Mouse (Mus musculus): Measurements from ENCODE around the gene Gen1. TPM values are rescaled to one million over a fixed set of nuclear protein-coding genes. Genes with fewer than 3 reads are reported as not detected.
A peak's percentile ranks its signal among the peaks of the same experiment; 100 is the strongest.

Gen1 gene
- total RNA-seq, 1 experiment from 2014 or later: 4.9 TPM

DNA sequence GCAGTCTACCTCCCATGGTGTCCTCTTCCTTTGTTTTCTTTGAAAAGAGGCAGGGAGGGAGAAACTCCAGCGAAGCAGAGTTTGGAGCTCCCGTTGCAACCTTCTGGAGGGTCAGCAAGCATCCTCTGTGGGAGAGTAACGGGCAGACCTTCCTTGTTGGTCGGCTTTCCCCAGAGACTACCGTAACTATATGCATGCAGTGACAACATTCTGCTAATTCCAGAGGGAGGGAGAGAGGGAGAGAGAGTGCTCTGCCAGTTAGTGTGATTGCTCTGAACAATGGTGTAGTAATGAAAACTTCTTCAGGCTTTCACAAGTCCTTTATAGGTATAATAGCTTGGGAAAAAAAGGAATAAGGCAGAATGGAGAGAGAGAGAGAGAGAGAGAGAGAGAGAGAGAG lies 40.9 kb downstream of the Gen1 start:
- DNase-seq: no peak

DNA sequence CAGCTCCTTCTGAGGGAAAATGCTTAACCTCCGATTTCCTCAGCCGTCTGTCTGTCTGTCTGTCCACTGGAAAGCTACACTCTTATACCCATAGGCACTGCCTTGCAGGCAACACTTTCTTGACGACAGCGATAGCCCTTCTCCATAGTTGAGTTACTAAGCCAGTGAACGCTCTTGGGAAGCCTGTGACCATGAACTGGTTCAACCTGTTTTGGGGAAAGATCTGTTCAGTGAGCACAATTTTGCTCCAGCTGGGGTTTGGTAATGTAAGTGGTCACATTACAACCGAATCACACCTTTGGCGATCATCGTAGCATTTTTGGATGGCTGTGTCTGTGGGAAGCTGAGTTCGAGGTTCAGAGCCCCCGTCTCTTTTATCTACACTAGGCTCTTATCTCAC lies 42.5 kb downstream of the Gen1 start:
- no peak for DNase-seq

DNA sequence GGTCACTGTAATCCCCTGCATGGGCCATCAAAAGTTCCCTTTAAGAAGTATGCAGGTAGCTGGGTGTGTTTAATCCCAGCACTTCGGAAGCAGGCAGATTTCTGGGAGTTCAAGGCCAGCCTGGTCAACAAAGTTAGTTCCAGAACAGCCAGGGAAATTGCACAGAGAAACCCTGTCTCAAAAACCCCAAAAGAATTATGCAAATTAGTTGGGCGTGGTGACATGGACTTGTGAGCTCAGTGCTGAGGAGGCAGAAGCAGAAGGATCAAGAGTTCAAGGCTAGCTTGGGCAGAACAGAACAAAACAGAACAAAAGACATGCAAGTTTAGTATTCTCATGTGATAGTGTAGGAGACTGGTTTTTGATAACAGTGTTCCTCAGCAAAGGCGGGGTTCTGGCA lies 43.0 kb downstream of the Gen1 start:
- no peak for DNase-seq

DNA sequence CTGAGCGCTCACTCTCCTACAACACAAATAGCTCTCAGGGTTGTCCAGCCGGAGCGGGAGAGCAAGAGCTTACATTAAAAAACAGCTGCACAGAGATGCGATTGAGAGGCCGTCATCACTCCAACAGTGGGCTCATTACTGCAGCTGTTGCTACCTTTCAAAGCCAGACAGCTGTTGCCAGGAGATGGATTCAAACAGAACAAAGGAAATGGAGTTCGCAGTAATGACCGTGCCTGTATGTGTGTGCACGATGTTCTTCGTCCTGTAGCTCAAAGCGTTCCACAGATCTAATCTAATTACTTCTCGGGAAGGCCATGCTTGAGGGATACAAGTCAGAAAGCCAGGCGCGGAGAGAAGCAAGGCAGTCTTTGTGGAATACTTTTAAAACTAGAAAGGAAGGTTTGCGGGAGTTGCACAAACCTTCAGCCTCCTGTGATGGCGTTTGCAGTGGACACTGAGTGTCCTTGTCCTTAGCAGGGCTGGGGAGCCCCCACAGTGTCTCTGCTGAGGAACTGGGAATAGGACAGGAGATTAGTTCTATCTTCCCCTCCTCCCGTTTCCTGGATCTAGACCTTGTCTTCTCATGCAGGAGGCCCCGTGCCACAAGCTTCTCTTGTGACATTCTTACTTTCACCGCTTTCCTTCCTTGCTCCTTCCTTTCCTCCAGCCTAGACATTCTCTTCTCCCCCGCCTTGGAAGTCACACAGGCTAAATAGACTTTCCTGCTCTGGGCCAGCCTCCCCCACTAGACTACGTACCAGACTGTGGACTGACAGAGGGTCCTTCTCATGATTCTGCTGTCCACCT lies 43.9 kb downstream of the Gen1 start:
- no peak for DNase-seq

DNA sequence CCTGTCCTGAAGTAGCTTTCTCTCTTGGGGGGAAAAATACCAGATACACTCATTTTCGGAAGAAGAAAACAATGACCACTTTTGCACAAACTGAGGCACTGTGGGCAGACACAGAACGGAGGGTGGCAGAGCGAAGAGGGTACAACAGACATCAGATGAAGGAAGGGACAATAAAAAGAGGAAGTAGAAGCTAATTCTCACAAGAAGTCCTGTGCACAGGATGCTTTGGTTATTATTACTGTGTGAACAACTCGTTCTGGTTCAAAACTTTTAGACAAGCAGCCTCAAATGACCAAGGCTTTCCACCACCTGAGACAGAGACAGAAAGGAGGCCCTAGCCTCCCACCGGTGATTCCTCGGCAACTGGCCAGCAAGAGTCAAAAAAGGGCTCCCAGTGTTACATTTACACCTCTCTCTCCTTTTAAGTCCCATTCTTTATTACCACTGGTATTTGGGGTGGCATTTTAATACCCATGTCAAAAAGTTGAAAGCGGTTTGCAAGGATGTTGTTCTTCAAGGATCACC lies 47.8 kb downstream of the Gen1 start:
- no peak for DNase-seq

DNA sequence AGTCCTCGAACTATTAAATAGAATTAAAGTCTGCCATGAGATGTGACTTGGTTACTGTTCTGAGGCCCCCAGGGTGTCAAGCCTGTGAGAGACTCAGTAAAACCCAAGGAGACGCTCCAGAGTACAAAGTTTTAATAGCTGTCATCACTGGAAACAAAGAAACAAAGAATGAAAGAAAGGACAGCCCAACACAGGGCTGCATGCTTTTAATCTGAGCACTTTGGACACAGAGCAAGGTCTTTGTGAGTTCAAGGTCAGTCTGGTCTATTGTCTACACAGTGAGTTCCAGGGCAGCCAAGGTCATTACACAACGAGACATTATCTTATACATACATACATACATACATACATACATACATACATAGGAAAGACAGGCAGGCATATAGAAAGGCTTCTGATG lies 49.1 kb downstream of the Gen1 start:
- no peak for DNase-seq

DNA sequence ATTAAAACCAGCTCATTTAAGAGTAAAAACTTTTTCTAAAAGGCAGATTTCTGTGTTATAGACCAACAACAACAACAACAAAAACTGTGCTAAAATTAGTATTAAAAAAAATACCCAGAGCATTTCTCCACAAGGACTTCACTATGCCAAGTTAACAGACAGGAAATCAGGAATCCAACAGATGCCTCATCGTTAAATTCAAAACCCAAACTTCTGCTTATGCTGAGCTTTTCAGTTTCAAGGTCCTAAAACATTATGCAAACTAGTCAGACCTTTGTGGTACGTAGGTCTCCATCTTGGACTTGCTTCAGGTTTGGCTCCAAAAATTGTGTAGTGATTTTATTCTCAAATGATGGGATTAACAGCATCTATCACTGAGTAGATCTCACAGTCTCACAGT lies 50.0 kb downstream of the Gen1 start:
- DNase-seq: no peak

DNA sequence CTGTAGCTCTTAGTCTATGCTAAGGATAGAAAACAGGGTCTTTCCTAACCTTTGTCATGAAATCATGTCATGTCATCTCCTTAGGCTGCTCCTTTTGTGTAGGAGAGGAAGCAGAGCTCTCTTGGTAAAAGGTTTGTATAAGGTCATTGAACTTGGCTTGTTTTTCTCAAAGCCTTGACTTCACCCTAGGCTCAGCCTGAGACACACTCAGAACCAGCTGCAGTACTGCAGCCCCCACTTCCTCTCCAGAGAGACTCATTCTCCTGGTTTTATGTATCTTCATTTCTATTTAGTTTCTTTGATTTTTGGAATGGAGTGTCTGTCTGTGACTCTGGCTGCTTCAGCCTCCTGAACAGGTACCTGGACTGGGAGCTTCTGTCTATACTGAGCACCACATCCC lies 50.8 kb downstream of the Gen1 start:
- no peak for DNase-seq

DNA sequence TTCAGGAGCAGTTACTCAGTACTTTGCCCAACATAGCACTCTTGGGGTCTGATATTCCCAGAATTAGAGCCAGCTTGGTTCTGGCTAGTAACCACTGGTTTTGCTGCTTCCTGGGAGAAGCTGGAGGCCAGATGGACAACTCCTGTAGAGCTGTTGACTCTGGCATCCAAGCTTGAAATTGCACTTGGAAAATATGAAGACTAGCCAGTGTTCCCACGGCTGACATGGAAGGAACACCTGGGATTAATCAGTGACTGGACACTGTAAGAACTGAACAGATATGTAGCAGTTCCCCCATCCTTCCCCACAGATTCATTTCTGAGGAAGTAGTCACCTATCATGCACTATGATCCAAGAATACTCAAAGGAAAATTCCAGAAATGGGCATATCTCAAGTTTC lies 52.7 kb downstream of the Gen1 start:
- DNase-seq: no peak

DNA sequence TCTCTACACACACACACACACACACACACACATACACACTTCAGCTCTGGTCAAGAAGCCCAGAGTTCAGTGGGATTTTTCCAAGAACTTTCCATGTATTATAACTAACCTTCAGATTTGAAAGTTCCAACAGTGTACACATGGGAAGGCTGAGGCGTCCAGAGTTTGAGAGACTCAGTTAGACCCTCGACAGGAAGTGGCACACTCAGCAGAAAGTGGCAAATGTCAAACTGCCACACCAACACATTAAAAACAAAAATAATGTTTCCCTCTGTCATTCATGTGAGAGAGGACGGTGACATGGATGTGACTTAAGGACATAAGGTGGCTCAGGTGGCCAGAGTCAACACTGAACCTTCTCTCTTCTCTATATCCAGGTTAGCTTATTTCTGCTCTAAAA lies 55.2 kb downstream of the Gen1 start:
- DNase-seq: no peak

DNA sequence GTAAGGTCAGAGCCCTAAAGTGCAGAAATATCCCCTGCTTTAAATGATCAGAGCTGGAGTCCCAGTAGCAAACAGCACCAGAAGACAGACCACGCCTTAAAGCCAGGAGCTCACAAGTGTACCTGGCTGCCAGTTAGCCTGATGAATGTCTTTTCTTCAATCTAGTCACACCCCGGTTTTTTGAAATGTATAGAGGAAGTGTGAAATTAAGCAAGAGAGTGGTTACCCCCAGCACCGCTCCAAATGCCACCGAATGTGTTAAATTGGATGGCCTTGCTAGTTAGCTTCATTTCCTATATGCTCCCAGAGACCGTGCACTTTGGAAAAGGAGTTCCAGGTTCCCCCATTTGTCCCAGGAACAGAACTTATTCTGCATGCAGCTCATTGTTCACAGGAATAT lies 56.0 kb downstream of the Gen1 start:
- DNase-seq: no peak

DNA sequence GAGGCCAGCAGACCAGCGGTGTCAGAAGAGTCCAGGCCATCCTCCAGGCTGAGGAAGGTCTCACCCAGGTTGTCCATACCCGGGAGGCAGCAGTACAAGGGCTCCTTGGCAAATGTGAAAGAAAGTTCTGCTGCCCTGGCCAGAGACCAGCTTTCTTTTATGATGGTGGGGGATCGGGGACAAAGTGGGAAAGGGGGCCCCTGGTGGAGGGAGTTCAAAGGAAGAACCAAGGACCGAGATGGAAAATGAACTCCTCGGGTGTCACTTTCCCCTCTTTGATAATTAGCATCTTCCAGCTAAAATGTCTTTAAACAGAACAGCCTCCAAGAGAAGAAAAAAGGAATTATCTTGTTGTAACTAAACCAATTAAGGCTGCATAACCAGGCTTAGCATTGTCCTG lies 56.7 kb downstream of the Gen1 start, which contains the start of gene Msgn1:
TSS of gene Msgn1 (minus strand) at position 101 of the 400 bp plus-strand sequence.
- DNase-seq: no peak

DNA sequence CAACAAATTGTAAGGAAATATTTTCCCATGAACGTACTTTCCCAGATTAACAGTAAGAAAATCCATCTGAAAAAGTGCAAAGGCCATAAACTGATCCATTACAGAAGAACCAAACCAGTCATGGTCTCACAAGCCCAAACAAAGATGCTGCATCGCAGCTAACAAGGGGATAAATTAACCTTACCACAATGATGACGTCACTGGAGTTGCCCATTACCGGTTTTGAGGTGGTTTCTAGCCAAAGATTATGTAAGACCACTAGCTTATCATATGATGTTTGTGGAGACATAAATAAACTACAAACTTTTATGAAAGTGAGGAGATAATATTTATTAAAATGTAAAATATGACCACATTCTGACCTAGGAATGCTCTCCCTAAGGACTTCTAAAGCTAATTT lies 59.3 kb downstream of the Gen1 start:
- no peak for DNase-seq

DNA sequence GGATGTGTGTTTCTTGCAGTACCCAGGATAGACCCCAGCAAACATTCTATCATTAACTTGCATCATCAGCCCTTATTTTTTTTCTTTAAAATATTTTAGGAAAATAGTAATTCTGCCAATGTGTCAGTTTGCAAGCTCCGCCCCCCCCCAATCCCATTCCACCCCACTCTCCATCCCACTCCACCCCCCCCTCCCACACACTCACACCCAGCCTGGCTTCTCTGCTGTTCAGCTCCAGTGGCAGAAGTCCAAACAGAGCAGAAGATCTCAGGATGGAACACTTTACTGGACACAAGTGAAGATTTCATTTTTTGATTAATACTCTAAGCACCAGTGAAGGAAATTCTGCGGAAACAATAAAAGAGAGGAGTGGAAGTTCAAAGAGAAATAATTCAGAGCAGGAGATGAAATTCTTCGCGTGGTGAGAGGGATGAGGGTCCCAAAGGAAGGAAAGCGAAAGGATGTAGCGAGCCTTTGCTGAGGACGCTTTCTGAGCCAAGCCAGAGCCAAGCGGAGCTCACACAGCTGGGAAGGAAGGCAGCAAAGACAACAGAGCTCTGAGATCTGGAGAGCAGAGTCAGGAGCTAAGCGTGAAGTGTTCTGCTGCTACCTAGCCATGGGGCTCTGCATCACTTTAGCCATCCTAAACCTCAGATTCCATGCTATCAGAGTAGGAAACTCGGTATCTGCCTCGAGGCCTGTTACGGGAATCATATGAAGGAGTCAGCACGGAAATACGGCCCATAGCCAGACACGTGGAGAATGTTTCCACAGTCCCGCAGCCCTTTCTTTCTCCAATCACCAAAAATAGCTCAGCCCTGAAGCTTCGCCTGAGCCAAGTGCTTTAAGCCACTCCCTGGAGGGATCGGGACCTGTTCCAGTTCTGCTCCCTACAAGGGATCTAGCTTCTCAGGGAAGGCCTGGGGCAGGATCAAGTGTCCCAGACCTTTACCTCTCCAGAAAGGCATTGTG lies 61.6 kb downstream of the Gen1 start:
- peak; percentile 70 for DNase-seq

DNA sequence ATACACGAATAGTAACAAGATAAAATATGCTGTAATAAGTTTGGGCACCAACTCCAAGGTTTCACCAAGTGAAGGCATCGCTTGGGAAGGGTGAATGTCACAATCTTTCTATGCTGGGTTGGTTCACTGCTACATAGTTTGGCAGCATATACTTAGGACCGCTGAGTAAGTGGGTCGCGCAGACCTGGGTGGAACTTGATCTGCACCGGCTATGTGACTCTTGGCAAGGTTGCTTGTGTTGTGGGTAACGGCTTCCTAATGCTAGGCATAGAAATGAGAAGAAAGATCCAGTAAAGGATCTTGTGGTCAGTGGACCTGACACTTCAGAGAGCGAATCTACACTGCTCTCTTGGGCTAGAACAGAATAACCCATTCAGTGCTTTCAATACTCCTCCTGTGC lies 63.1 kb downstream of the Gen1 start:
- no peak for DNase-seq

DNA sequence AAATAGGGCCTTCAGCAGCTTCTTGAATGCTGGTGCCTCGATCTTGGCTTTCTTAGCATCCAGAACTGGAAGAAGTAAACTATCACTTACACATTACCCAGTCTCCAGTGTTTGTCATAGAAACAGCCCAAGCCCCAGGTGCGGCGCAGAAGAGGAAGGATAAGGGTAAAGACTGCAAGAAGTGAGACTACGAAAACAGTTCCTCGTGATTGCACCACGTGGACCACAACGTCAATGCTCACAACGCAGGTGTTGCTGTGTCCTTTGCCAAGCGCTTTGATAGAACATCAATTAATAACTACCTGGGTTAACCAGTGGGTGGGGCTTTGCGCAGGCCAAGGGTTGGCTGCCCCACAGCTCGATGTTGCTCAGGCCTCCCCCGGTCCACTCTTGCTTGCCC lies 64.9 kb downstream of the Gen1 start:
- no peak for DNase-seq

DNA sequence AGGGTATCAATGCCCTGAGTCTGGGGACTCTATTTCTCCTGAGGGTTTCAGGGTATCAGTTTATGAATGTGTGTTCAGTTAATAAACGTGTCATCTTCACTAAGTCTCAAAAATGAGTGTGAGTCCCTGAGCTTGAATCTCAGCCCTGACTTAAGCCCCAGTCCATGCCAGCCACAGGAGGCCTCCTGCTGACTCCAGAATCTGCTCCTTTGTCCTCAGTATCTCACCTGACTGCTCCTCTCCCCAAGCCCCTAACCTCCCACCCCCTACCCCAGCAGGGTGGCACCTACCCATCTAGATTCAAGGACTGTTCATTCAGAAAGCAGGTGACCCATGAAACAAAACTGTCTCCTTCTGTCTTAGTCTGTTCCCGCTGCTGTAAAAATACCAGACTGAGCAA lies 67.0 kb downstream of the Gen1 start:
- DNase-seq: no peak

DNA sequence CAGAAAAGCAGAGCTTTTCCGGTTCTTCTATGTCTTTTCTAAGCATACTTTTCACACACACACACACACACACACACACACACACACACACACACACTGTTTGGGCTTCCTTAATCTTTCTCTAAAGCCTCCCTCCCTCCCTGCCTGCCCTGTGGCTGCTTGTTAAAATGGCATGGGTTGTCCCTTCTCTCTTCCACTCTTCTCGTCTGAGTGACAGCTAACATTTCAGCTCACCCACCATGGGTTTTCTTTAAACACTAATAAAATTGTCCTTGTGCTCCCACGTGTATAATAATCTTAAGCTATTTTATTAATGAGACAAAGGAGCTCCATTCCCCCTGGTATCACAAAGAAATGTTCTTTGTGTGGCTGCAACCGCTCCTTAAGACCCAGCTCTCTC lies 67.6 kb downstream of the Gen1 start:
- DNase-seq: no peak

DNA sequence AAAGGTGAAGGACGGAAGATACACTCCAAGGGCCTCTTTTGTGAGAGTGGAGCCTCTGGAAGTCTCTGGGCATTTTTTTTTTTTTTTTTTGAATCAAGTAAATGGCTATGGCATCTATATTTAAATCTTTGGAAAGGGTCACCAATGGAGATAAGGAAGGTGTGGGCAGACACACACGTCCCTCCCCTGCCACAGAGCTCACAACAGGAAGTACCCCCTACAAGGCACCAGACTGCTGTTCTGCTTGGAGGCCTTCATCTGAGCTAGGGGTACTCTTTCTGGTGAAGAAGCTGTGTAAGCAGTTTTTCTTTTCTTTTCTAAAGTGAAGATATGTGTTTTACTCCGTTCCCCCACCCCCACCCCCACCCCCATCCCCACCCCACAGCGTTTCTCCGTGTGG lies 68.8 kb downstream of the Gen1 start:
- no peak for DNase-seq

DNA sequence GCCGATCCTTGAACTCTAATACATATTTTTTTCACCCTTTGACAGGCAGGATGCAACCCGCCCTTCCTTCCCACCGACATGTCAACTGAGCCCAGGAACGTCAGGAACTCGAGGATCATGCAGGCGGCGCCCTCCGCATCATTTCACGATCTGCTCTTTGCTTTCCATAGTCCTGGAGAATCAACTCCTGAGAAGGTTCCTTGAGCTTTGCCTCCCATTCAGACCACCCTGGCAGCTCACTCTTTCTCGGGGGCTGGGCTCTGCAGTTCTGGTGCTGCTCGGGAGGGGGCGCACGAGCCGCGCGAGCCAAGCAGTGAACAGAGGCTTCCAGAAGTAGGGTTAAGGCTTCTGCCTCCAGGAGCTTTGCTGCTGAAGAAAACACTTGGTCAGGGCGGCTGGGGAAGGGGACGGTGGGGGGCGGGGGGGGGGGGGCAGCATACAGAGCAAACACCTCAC lies 69.4 kb downstream of the Gen1 start:
- peak; percentile 88 for DNase-seq

DNA sequence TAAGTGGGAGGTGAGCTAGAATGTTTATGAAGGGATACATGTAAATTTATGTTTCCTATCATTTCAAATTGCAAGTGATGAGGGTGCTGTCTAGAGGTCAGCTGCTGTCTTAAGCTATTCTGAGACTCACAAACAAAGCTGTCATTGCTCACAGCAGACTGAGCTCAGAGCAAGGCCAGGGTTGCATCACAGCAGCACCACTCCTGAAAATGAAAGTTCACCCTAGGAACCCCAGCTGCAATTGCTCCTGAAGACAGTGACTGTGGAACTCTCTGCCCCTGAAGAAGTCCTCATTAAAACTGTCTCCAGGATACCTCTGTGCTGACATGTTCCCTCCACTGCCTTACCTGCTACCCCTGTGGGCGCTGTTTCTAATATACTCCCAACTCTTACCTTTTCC lies 70.6 kb downstream of the Gen1 start:
- no peak for DNase-seq

Measured in adrenal gland, postnatal 14 days (tissue).